Mouse (Mus musculus): ENCODE measurements around the gene H1f0. TPM values are rescaled to one million over a fixed set of nuclear protein-coding genes. Genes with fewer than 3 reads are reported as not detected.
A peak's percentile ranks its signal among the peaks of the same experiment; 100 is the strongest.

Gene H1f0
- total and polyA plus RNA-seq, 2 experiments from 2014 or later, result 229 to 318 TPM

DNA sequence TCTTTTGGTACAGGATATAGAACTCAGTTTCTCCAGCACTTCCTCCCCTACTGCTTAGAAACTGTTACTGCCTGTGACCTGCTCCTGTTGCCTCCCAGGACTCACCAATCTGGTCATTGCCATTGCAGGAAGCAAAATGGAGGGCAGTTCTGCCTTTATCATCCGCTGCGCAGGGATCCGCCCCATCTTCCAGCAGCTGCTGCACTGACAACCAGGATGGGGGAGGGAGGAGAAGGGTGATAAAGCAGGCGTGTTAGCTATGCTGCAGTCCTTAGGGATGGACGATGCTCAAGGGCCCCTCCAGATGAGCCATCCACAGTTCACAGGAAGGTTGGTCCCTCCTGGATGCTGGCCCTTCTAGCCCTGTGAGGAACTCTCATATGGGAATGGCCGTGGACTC, 29.6 kb downstream of the H1f0 start:
- H3K4me1 ChIP-seq (ENCODE audit: control insufficient read depth, insufficient read depth), result peaks cover 8% of the 10 kb centered on the region; the same call in 1 of the 2 replicates
- DNase-seq (ENCODE audit: low spot score) (no peak), ATAC-seq (ENCODE audit: insufficient read depth, low read depth) (no peak)
- no peak overlapping the region for H3K4me3 ChIP-seq (ENCODE audit: low read depth, low read length)
- TF ChIP-seq CTCF (IDR thresholded peaks at IDR 0.05; ENCODE audit: low read depth) (no peak), EP300 (IDR thresholded peaks at IDR 0.05; ENCODE audit: low read depth) (no peak)
- no peak overlapping the region for H3K9ac ChIP-seq (replicated peaks; ENCODE audit: low read depth, low read length)
- 80% methylated on average over 6 of the region's 6 CpGs for WGBS
- H3K9me3 ChIP-seq (replicated peaks; ENCODE audit: control insufficient read depth, low read length), result no peaks in the 10 kb centered on the region
- peaks cover 81% of the 10 kb centered on the region for H3K36me3 ChIP-seq (replicated peaks; ENCODE audit: control insufficient read depth, insufficient read depth, low read length)
- no peak overlapping the region for H3K4me2 ChIP-seq (ENCODE audit: low read depth, low read length)
- H3K27me3 ChIP-seq (ENCODE audit: control insufficient read depth, insufficient read depth, low read length), result no peaks in the 10 kb centered on the region
- H3K27ac ChIP-seq (ENCODE audit: low read depth), result no peak overlapping the region

DNA sequence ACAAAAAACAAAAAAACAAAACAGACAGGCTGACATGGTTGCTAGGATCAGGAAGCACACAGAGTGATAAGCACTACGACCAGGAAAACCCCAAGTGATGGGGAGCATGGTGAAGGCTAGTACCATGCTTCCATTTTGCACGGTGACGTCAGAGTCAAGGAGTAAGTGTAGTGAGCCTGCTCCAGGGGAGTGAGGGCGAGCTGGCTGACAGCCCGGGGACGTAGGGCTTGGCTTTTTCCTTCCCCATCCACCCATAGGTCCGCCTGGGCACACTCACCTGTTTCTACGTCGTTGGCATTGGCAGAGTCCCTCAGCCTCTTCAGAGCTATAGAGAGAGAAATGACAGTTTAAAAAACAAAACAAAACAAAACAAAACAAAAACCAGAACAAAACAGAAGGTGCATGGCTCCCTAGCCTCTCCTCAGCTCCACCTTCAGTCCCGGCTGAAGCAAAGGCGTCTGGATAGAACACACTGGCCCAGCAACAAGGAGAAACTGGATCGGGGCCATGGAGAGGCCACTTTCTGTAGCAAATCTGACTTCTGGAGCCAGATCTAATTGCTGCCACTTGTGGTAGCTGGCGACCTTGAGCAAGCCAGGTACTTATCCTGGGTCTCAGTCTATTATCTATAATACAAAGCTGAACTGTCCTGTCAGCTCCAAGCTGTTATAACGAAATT, 32.8 kb downstream of the H1f0 start:
- Histone ChIP-seq H3K4me3 (ENCODE audit: low read depth, low read length) (no peak overlapping the region), H3K27ac (ENCODE audit: low read depth) (no peak overlapping the region), H3K36me3 (replicated peaks; ENCODE audit: control insufficient read depth, insufficient read depth, low read length) (peaks cover 49% of the 10 kb centered on the region), H3K4me1 (ENCODE audit: control insufficient read depth, insufficient read depth) (peaks cover 13% of the 10 kb centered on the region; the same call in 1 of the 2 replicates), H3K9ac (replicated peaks; ENCODE audit: low read depth, low read length) (no peak overlapping the region), H3K27me3 (ENCODE audit: control insufficient read depth, insufficient read depth, low read length) (no peaks in the 10 kb centered on the region), H3K4me2 (ENCODE audit: low read depth, low read length) (no peak overlapping the region), H3K9me3 (replicated peaks; ENCODE audit: control insufficient read depth, low read length) (no peaks in the 10 kb centered on the region)
- 68% methylated on average over 14 of the region's 14 CpGs for WGBS
- no peak for DNase-seq (ENCODE audit: low spot score)
- no peak for ATAC-seq (ENCODE audit: insufficient read depth, low read depth)
- TF ChIP-seq CTCF (IDR thresholded peaks at IDR 0.05; ENCODE audit: low read depth) (no peak), EP300 (IDR thresholded peaks at IDR 0.05; ENCODE audit: low read depth) (no peak)

DNA sequence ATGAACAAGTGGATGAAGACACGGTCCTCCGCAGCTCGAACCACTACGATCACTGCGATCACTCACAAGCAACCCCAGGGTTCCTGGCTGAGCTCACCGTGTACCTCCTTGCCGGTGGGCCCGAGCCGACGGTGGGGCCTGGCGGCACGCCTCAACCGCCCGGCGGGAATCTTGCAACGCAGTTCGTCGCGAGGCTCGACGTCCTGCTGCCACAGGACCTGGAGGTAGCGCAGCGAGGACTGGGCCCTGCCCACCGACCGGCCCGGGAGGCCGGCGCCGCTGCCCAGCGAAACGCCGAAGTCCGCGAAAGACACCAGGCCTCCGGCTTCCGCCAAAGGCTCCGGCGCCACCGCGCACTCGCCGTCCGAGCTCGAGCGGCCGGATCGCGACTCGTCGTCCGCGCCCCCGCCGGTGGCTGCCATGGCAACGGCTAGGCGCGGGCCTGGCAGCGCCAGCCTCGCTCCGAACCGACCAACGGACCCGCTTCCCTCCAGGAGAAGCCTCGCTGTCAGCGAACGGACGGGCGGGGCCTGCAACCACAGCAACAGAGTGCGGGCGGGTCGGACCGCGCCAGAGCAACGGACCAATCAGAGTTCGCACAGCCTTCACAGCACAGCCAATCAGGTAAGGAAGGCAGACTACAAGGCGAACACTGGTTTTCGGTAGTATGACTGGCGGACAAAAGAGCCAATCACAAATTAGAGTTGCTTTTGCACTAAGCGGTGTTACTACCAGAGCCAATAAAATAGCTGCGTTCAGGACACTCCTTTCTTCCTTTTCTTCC, 34.3 kb downstream of the H1f0 start, which contains the start of gene Ankrd54:
Gene Ankrd54 (minus strand): TSS at position 518 of the 784 bp plus-strand sequence.
- H3K4me3 ChIP-seq (ENCODE audit: low read depth, low read length), result peak within 1 kb of the TSS; percentile 70
- H3K9ac ChIP-seq (replicated peaks; ENCODE audit: low read depth, low read length), result peak within 1 kb of the TSS; percentile 80
- TF ChIP-seq EP300 (IDR thresholded peaks at IDR 0.05; ENCODE audit: low read depth) (no peak; the same call in 1 of the 2 replicates), CTCF (IDR thresholded peaks at IDR 0.05; ENCODE audit: low read depth) (no peak)
- peak within 1 kb of the TSS; percentile 91 for H3K4me2 ChIP-seq (ENCODE audit: low read depth, low read length)
- peaks cover 13% of the 10 kb centered on the region; the same call in 1 of the 2 replicates for H3K4me1 ChIP-seq (ENCODE audit: control insufficient read depth, insufficient read depth)
- peak within 1 kb of the TSS; percentile 74 for H3K27ac ChIP-seq (ENCODE audit: low read depth)
- H3K36me3 ChIP-seq (replicated peaks; ENCODE audit: control insufficient read depth, insufficient read depth, low read length), result peaks cover 34% of the 10 kb centered on the region
- H3K27me3 ChIP-seq (ENCODE audit: control insufficient read depth, insufficient read depth, low read length), result no peaks in the 10 kb centered on the region
- DNase-seq (ENCODE audit: low spot score), result peak; percentile 100
- H3K9me3 ChIP-seq (replicated peaks; ENCODE audit: control insufficient read depth, low read length), result no peaks in the 10 kb centered on the region
- under 1% methylated on average over 76 of the region's 80 CpGs for WGBS
- peak; percentile 99 for ATAC-seq (ENCODE audit: insufficient read depth, low read depth)

DNA sequence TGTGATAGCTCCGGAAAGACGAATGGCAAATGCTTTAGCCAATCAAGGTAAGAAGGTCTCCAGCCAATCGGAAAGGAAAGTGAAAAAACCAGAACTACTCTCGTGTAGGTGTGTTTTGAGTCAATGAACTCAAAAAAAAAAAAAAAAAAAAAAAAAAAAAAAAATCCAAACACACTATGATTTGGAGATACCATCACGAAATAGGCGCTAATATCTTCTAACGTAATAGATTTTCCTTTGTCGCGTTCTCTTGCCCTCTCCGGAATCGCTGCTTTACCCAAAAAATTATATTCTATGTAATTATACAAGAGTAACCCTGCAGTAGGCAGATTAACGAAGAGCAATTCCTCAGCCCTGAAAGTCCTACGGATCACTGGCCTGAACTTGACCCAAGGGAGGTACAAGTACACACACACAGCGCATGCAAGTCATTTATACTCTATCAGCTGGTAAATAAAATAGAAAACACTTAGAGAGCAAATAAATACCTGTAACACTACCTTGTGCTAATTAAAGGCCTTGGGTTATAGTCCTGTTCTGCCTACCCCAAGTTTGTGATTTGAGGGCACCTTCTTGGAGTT, 35.0 kb downstream of the H1f0 start:
- Histone ChIP-seq H3K4me3 (ENCODE audit: low read depth, low read length) (peak overlapping the region; percentile 32), H3K4me1 (ENCODE audit: control insufficient read depth, insufficient read depth) (peaks cover 13% of the 10 kb centered on the region; the same call in 1 of the 2 replicates), H3K9me3 (replicated peaks; ENCODE audit: control insufficient read depth, low read length) (no peaks in the 10 kb centered on the region), H3K27ac (ENCODE audit: low read depth) (no peak overlapping the region), H3K4me2 (ENCODE audit: low read depth, low read length) (peak overlapping the region; percentile 61), H3K27me3 (ENCODE audit: control insufficient read depth, insufficient read depth, low read length) (no peaks in the 10 kb centered on the region), H3K36me3 (replicated peaks; ENCODE audit: control insufficient read depth, insufficient read depth, low read length) (peaks cover 27% of the 10 kb centered on the region), H3K9ac (replicated peaks; ENCODE audit: low read depth, low read length) (peak overlapping the region; percentile 21; the same call in 1 of the 2 replicates)
- 8% methylated on average over 14 of the region's 14 CpGs for WGBS
- DNase-seq (ENCODE audit: low spot score) (no peak), ATAC-seq (ENCODE audit: insufficient read depth, low read depth) (no peak)
- no peak for TF ChIP-seq CTCF (IDR thresholded peaks at IDR 0.05; ENCODE audit: low read depth)
- no peak for TF ChIP-seq EP300 (IDR thresholded peaks at IDR 0.05; ENCODE audit: low read depth)

DNA sequence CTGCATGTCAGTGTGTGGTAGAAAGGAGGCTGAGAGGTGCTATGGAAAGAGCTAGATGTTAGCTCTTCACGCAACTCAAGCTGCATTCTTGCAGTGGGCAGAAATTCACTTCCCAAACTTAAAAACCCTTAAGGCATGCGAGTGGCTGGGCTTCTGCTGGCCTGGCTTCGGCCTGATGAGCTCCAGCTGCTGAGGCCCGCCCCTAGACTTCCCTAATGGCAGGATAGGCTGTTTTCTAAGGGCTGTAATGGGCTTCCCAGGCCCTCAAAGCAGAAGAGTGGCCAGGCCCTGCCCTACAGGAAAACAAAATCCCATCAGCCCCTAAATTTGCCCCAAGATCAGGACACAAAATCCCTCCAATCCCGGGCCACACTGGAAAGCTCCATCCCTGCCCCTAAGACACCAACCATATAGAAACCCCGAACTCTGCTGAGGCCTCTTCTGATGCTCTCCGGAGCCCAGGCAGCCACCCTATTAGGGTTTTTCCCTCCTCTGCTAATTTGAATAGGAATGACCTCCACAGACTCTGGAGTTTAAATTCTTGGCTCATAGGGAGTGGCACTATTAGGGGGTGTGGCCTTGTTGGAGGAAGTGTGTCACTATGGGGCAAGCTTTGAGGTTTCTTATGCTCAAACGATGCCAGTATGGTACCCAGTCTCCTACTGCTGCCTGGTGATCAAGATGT, 37.0 kb downstream of the H1f0 start:
- no peak for DNase-seq (ENCODE audit: low spot score)
- no peak for ATAC-seq (ENCODE audit: insufficient read depth, low read depth)
- TF ChIP-seq EP300 (IDR thresholded peaks at IDR 0.05; ENCODE audit: low read depth), result no peak
- no peak for TF ChIP-seq CTCF (IDR thresholded peaks at IDR 0.05; ENCODE audit: low read depth)

More for the DNA sequence above, 37.0 kb downstream of the H1f0 start:
- H3K9me3 ChIP-seq (replicated peaks; ENCODE audit: control insufficient read depth, low read length), result no peaks in the 10 kb centered on the region
- H3K4me1 ChIP-seq (ENCODE audit: control insufficient read depth, insufficient read depth), result peaks cover 13% of the 10 kb centered on the region; the same call in 1 of the 2 replicates
- H3K36me3 ChIP-seq (replicated peaks; ENCODE audit: control insufficient read depth, insufficient read depth, low read length), result 0 out of 2 replicates have a peak, but pooled peaks cover 8% of the 10 kb centered on the region
- whole genome bisulfite sequencing, result 48% methylated on average over 8 of the region's 8 CpGs
- H3K9ac ChIP-seq (replicated peaks; ENCODE audit: low read depth, low read length), result no peak overlapping the region
- H3K27me3 ChIP-seq (ENCODE audit: control insufficient read depth, insufficient read depth, low read length), result no peaks in the 10 kb centered on the region
- no peak overlapping the region for H3K4me2 ChIP-seq (ENCODE audit: low read depth, low read length)
- no peak overlapping the region for H3K4me3 ChIP-seq (ENCODE audit: low read depth, low read length)
- no peak overlapping the region for H3K27ac ChIP-seq (ENCODE audit: low read depth)
